Mouse (Mus musculus) small intestine, adult 2 months (tissue): ENCODE measurements around the gene Kat14. TPM values are rescaled to one million over a fixed set of nuclear protein-coding genes. Genes with fewer than 3 reads are reported as not detected.
"Not testable (repeated sequence)": the region's sequence is repeated elsewhere in the genome, so short reads cannot be mapped to it uniquely, and the experiment has no call there.

Experiments used
- H3K27ac ChIP-seq: fragments of 200-500 bp; 2 replicates; pipeline ENCODE4 v1.5.1; 2012; ENCODE audit warnings: low read depth, low read length, control low read depth, inconsistent platforms; ENCODE audit not compliant: insufficient read depth
- H3K27me3 ChIP-seq: fragments of 200-500 bp; 2 replicates; pipeline ENCODE4 v1.6.1; 2012; ENCODE audit warnings: mild to moderate bottlenecking, moderate library complexity, low read length, inconsistent platforms; ENCODE audit not compliant: control insufficient read depth, insufficient read depth
- H3K36me3 ChIP-seq: fragments of 200-500 bp; 2 replicates; pipeline ENCODE4 v1.6.1; 2012; ENCODE audit warnings: mild to moderate bottlenecking, low read length, control low read depth, inconsistent platforms; ENCODE audit not compliant: control insufficient read depth, insufficient read depth
- H3K4me1 ChIP-seq: fragments of 200-500 bp; 2 replicates; pipeline ENCODE4 v1.6.1; 2012; ENCODE audit warnings: low read length, inconsistent platforms, mixed read lengths; ENCODE audit not compliant: control insufficient read depth, insufficient read depth, insufficient read length
- H3K4me3 ChIP-seq: fragments of 200-500 bp; 2 replicates; pipeline ENCODE4 v1.5.1; 2012; ENCODE audit warnings: low read depth, mild to moderate bottlenecking, control low read depth, inconsistent platforms, low read length, moderate library complexity
- CTCF ChIP-seq: fragments of 200-500 bp; IDR thresholded peaks from 2 replicates; pipeline ENCODE4 v1.5.1; 2012; ENCODE audit warnings: low read depth, mild to moderate bottlenecking, control low read depth, inconsistent platforms, low read length, moderate library complexity, mixed read lengths; ENCODE audit not compliant: insufficient replicate concordance, insufficient read length; ENCODE audit errors: extremely low read depth
- POLR2A ChIP-seq: fragments of 200-500 bp; IDR thresholded peaks from 2 replicates; pipeline ENCODE4 v1.6.1; 2012; ENCODE audit warnings: low read depth, mild to moderate bottlenecking, control low read depth, inconsistent platforms, low read length, moderate library complexity
- WGBS: fragments of 180-500 bp; shearing (Covaris S2); methylation state at CpG from one replicate; pipeline ENCODE4 v1.1.7; 2018; 5-methylcytosine and 5-hydroxymethylcytosine counted together
- polyA plus RNA-seq: library from polyadenylated mRNA; depleted of rRNA; stranded (reverse); fragments of >200 nt; gene quantifications from 2 replicates; pipeline ENCODE4 v1.2.3, GENCODE M21; 2012

Gene Kat14
- polyA plus RNA-seq, 1 experiment, result 28.1 TPM

DNA sequence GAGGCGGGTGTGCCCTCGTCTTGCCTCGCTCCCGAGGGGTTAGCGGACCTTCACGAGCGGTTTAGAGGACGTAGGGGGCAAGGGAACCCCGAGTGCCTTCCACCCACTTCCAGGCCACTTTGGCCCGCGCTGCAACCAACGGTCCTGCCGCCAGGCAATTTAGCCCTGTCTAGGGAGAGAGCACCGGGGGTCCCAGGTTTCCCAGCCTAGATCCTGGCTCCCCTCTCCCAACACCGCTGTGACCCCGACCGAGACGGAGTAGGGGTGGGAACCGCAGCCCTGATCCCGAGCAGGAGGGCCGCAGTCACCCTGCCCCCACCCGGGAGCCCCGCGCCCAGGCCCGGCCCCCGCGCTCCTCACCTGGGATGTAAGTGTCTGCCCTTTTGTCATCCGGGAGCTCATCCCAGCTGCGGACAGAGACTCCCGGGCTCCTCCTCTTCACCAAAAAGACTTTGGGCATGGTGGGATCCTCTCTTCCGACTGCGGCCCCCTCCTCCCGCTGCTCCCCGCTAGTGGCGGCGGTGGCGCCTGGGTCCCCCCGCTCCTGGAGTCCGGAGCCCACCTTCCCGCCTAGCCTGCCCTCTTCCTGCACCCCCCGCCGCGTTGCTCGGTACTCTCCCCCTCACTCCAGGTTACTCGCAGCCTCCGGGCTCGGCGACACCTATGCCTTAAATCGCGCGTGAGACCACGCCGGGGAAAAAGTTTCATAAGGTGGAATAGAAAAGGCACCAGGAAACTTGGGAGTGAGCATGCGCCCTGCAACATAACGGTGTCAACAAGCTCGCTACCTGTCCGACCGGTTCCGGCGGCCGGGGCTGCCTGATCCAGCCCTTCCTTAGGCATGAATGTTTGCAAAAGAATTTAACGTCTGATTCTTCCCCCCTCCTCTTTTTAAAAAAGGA is 37.1 kb upstream of the Kat14 start, which contains the start of gene Ovol2:
Ovol2 (minus strand) TSS at position 746 of the 902 bp plus-strand sequence.
- Histone ChIP-seq H3K27ac (peak within 1 kb of the TSS; percentile 78), H3K27me3 (0 out of 2 replicates have a peak, but pooled peaks cover 2% of the 10 kb centered on the region), H3K36me3 (no peaks in the 10 kb centered on the region), H3K4me1 (peaks cover 7% of the 10 kb centered on the region), H3K4me3 (peak within 1 kb of the TSS; percentile 79)
- WGBS, result under 1% methylated on average over 62 of the region's 62 CpGs
- TF ChIP-seq POLR2A (no peak), CTCF (no peak)

DNA sequence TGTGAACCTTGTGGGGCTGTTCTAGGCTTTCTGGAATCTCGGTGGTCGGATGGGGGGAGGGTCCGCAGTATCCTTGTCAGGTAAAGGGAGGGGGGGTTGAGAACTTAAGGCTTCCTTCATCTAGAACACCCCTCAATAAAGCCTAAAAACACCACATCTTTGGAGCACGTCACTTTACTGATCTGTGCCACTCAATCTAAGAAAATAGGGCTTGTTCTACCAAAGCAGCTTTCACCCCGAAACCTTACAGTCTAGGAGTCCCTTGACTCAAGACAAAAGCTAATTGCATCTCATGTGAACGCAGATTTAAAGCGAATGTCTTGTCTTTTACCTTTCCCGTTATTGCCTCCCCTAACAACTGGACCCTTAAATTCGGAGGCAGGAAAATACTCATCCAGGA is 36.3 kb upstream of the Kat14 start:
- Histone ChIP-seq H3K4me3 (peak overlapping the region; percentile 79), H3K27ac (no peak overlapping the region), H3K4me1 (peaks cover 7% of the 10 kb centered on the region), H3K36me3 (no peaks in the 10 kb centered on the region), H3K27me3 (0 out of 2 replicates have a peak, but pooled peaks cover 2% of the 10 kb centered on the region)
- WGBS, result 9% methylated on average over 9 of the region's 9 CpGs
- TF ChIP-seq CTCF (no peak), POLR2A (no peak)

DNA sequence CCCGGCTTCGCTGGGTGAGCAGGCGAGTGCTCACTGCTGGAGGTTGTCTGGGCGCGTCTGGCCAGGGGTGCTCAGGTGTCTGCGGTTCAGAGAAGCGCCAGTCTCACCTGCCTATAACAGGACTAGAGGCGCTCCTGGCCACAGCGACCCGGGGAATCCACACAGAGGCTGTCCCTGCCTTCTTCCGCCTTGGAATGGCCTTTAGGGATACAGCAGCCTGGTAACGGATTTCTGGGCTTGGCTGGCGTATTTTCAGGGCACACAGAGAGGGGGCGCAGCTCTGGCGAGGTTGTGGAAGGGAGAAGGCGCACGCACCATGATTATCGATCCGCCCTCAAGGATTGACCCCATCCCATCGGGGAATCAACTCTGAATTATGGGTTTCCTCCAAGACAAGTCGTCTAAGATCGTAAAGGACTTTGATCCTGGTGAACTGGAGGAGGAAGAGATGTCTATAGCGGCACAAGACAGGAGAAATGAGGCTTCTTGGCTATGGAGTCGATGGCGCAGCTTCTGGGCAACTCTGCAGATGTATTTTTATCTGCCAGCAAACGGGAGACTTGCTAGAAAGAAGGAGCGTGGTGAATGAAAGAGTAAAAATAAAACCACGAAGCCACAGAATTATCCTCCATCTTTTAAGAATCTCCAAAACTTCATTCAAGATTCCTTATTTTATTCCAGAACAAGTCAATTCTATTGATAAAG is 35.5 kb upstream of the Kat14 start:
- WGBS, result 9% methylated on average over 28 of the region's 28 CpGs
- TF ChIP-seq CTCF, result peak; percentile 32; the same call in 1 of the 2 replicates
- TF ChIP-seq POLR2A, result no peak
- Histone ChIP-seq H3K4me1 (peaks cover 7% of the 10 kb centered on the region), H3K4me3 (peak overlapping the region; percentile 54), H3K27ac (no peak overlapping the region), H3K36me3 (no peaks in the 10 kb centered on the region), H3K27me3 (0 out of 2 replicates have a peak, but pooled peaks cover 2% of the 10 kb centered on the region)

- H3K27ac ChIP-seq, result no peak overlapping the region
- WGBS, result 34% methylated on average over 3 of the region's 3 CpGs
- TF ChIP-seq CTCF, result no peak
- no peak for TF ChIP-seq POLR2A
- 0 out of 2 replicates have a peak, but pooled peaks cover 2% of the 10 kb centered on the region for H3K27me3 ChIP-seq
- no peak overlapping the region for H3K4me3 ChIP-seq
- peaks cover 4% of the 10 kb centered on the region for H3K4me1 ChIP-seq
- H3K36me3 ChIP-seq, result no peaks in the 10 kb centered on the region
These were observed 31.6 kb upstream of the Kat14 start for GRCm38 (mm10) chr2:144337230-144337629.

DNA sequence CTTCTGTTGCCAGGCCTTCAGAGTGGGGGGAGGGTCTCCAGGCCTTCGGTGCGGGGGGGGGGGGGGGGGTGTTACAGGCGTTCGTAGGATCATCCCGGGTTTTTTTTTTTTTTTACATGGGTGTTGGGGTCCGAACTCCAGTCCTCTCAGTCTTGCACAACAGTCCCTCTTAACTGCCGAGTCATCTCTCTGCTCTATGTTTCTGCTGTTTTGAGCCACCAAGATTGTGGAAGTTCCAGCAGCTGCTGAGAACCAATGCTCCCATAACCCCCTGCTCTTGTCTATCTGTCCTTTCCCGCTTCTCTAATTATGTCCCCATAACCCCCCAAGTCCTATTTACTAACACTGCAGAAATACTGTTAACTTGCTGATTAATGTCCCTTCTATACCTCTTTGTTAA is 31.1 kb upstream of the Kat14 start:
- Histone ChIP-seq H3K36me3 (no peaks in the 10 kb centered on the region), H3K4me3 (no peak overlapping the region), H3K4me1 (peaks cover 4% of the 10 kb centered on the region; the same call in 1 of the 2 replicates), H3K27ac (no peak overlapping the region), H3K27me3 (0 out of 2 replicates have a peak, but pooled peaks cover 2% of the 10 kb centered on the region)
- TF ChIP-seq CTCF, result no peak
- WGBS, result 62% methylated on average over 8 of the region's 8 CpGs

DNA sequence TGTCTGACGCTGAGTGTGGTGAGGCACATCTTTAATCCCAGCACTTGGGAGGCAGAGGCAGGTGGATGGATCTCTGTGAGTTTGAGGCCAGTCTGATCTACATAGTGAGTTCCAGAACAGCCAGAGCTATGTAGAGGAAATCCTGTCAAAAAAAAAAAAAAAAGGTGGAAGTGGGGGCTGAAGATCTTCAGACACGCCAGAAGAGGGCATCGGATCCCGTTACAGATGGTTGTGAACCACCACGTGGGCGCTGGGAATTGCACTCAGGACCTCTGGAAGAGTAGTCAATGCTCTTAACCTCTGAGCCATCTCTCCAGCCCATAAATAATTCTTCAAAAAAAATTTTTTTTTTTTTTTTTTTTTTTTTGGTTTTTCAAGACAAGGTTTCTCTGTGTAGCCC is 30.6 kb upstream of the Kat14 start:
- H3K27ac ChIP-seq, H3K4me1 ChIP-seq, H3K4me3 ChIP-seq, H3K27me3 ChIP-seq, H3K36me3 ChIP-seq: not testable (repeated sequence)
- WGBS, result 88% methylated on average over 6 of the region's 6 CpGs

DNA sequence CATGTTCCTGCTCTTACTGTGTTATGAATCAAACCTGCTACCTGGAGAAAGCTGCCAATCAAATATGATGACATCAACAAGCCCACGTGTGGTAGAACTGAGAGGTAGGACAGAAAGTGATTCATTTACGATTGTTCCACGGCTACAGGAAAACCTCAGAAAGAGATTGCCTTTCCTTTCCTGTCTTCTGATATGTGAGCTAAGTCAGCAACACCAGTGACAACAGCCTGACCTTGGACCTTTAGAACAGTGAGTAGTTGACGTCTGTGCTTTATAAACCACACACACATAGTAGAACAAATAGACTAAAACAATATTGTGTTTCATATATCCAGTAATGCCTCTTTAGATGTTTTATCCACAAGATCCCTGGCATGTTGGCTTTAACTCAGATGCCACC is 25.6 kb upstream of the Kat14 start:
- 0 out of 2 replicates have a peak overlapping the region, but pooled peaks have one; percentile 1 for H3K27ac ChIP-seq
- TF ChIP-seq POLR2A, result no peak
- TF ChIP-seq CTCF, result no peak
- no peaks in the 10 kb centered on the region for H3K36me3 ChIP-seq
- no peaks in the 10 kb centered on the region for H3K27me3 ChIP-seq
- H3K4me1 ChIP-seq, result peaks cover 3% of the 10 kb centered on the region; the same call in 1 of the 2 replicates
- H3K4me3 ChIP-seq, result no peak overlapping the region
- WGBS, result 21% methylated on average over 4 of the region's 4 CpGs
